Mouse (Mus musculus) C2C12 (cell line): ENCODE measurements around the gene Aff3. TPM values are rescaled to one million over a fixed set of nuclear protein-coding genes. Genes with fewer than 3 reads are reported as not detected.

Source experiments
- H3K27me3 ChIP-seq: one replicate; pipeline ENCODE4 v1.6.1; 2011; ENCODE audit not compliant: control insufficient read depth, insufficient read depth, insufficient read length
- H3K36me3 ChIP-seq: one replicate; pipeline ENCODE4 v1.6.1; 2011; ENCODE audit not compliant: control insufficient read depth, insufficient read depth
- H3K4me3 ChIP-seq: one replicate; pipeline ENCODE4 v1.5.1; 2011; ENCODE audit warnings: mild to moderate bottlenecking, control low read depth; ENCODE audit not compliant: poor library complexity, insufficient read depth, severe bottlenecking
- H3K79me2 ChIP-seq: one replicate; pipeline ENCODE4 v1.6.1; 2011; ENCODE audit not compliant: control insufficient read depth, insufficient read depth
- H3K79me3 ChIP-seq: one replicate; pipeline ENCODE4 v1.6.1; 2011; ENCODE audit warnings: low read depth, control low read depth
- H3ac ChIP-seq: one replicate; pipeline ENCODE3; 2011; ENCODE audit warnings: low read depth; ENCODE audit not compliant: control insufficient read depth, insufficient read length
- CEBPB ChIP-seq: IDR thresholded peaks from one replicate; pipeline ENCODE4 v1.6.1; 2011; ENCODE audit warnings: low read depth, mild to moderate bottlenecking, control low read depth, moderate library complexity
- CTCF ChIP-seq: IDR thresholded peaks from one replicate; pipeline ENCODE4 v1.5.1; 2011; ENCODE audit not compliant: control insufficient read depth, insufficient read depth, insufficient read length
- FOSL1 ChIP-seq: IDR thresholded peaks from one replicate; pipeline ENCODE4 v1.8.0; 2011; ENCODE audit warnings: mild to moderate bottlenecking, low read length; ENCODE audit not compliant: poor library complexity, insufficient read depth, severe bottlenecking
- MAX ChIP-seq: IDR thresholded peaks from one replicate; pipeline ENCODE4 v1.6.1; 2011; ENCODE audit warnings: mild to moderate bottlenecking, control low read depth
- MYOD1 ChIP-seq: IDR thresholded peaks from one replicate; pipeline ENCODE4 v1.6.1; 2011; ENCODE audit warnings: low read depth; ENCODE audit not compliant: control insufficient read depth, insufficient read length
- MYOG ChIP-seq: IDR thresholded peaks from one replicate; pipeline ENCODE4 v1.6.1; 2011; ENCODE audit not compliant: control insufficient read depth, insufficient read length; ENCODE audit errors: extremely low read depth
- USF1 ChIP-seq: IDR thresholded peaks from one replicate; pipeline ENCODE4 v1.6.1; 2011; ENCODE audit warnings: low read depth, mild to moderate bottlenecking, control low read depth, moderate library complexity
- polyA plus RNA-seq: library from polyadenylated mRNA; unstranded; fragments of >200 nt; fragmentation: generic; extraction: Trizol; gene quantifications from one replicate; pipeline ENCODE4 v1.2.1, GENCODE M21; 2012; ENCODE audit warnings: missing spikeins

The Aff3 gene
- polyA plus RNA-seq, 1 experiment: not detected

DNA sequence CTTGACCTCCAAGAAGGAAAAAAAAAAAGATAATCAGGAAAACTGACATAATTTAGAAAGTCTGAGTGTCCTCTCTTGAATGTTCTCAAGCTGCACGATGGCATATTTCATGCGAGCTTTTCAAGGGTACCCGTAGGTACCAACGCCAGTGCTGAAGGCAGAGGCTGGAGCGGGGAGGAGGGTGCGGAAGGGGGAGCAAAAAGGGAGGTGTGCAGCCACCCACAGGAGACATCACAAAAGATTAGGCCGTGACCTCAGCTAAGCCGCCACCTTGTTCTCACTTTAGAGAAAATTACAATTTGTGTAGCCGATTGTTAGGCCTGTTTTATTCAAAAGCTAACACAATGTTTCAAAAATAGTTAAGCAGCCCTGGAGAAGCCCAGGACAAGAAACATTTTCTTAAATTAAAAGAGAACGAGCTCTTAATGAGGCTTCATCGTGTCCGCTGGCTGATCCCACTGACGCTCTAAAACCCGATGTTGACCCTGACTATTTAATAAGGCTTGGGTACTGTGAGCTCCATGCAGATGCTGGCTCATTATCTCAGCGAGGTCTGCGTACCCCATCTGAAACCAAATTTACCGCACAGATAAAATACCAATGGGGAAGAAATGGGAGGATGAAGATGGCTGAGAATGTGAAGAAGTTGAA is 274.4 kb downstream of the Aff3 start:
- H3K79me3 ChIP-seq: no peaks in the 10 kb centered on the region
- TF ChIP-seq MYOG (no peak), FOSL1 (no peak)
- H3K4me3 ChIP-seq: no peak overlapping the region
- no peak overlapping the region for H3ac ChIP-seq
- no peaks in the 10 kb centered on the region for H3K79me2 ChIP-seq
- H3K27me3 ChIP-seq: peaks cover 26% of the 10 kb centered on the region
- H3K36me3 ChIP-seq: no peaks in the 10 kb centered on the region

DNA sequence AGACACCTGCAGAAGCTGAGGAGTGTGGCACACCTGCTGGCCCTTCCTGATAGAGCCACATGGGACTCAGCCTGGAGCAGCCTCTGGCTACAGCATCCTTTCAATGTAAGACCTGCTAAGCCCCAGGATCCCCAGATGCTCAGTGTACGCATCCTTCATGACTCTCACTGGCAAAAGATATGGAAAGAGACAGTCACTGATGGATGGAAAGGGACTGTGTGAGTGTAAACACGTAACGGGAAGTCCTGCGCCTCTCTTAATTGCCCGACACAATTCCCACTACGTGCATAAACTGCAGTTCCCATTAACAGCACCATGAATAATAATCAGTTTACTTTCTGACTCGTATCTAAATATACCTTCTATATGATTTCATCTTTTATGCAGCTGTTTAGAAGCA is 275.2 kb downstream of the Aff3 start:
- TF ChIP-seq MAX: no peak
- TF ChIP-seq MYOG: no peak
- no peak for TF ChIP-seq CTCF
- no peak for TF ChIP-seq MYOD1
- no peak for TF ChIP-seq FOSL1
- no peak for TF ChIP-seq CEBPB
- no peak for TF ChIP-seq USF1
- Histone ChIP-seq H3K4me3 (no peak overlapping the region), H3K36me3 (no peaks in the 10 kb centered on the region), H3K27me3 (peaks cover 26% of the 10 kb centered on the region), H3K79me2 (no peaks in the 10 kb centered on the region), H3ac (no peak overlapping the region), H3K79me3 (no peaks in the 10 kb centered on the region)

DNA sequence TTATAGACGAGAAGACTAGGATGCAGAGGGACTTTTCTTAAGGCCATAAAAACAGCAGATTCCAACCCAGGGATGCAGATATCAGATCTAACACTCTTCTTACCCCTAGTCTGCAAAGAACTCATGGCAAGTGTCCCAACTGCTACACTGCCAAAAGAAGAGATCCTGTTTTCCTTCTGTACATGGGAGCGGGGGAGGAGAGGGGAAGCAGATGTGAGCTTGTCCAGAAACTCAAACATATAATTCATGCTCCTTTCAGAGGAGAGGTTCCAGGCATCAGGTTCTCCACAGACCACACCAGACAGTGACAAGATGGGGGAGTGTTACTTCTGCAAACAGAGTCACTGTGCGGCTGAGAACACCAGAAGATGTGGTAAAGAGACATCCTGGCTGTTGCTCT is 276.3 kb downstream of the Aff3 start:
- H3K79me3 ChIP-seq: no peaks in the 10 kb centered on the region
- H3K4me3 ChIP-seq: no peak overlapping the region
- peaks cover 31% of the 10 kb centered on the region for H3K27me3 ChIP-seq
- no peak overlapping the region for H3ac ChIP-seq
- no peak for TF ChIP-seq FOSL1
- TF ChIP-seq MAX: no peak
- no peak for TF ChIP-seq MYOG
- TF ChIP-seq USF1: no peak
- no peak for TF ChIP-seq CTCF
- no peak for TF ChIP-seq CEBPB
- TF ChIP-seq MYOD1: no peak
- no peaks in the 10 kb centered on the region for H3K36me3 ChIP-seq
- no peaks in the 10 kb centered on the region for H3K79me2 ChIP-seq

- H3ac ChIP-seq: no peak overlapping the region
- no peaks in the 10 kb centered on the region for H3K79me3 ChIP-seq
- H3K27me3 ChIP-seq: peaks cover 31% of the 10 kb centered on the region
- H3K79me2 ChIP-seq: no peaks in the 10 kb centered on the region
- H3K4me3 ChIP-seq: no peak overlapping the region
- TF ChIP-seq MAX: no peak
- H3K36me3 ChIP-seq: no peaks in the 10 kb centered on the region
Measured at GRCm38 (mm10) chr1:38387438-38387837, 277.3 kb downstream of the Aff3 start.

DNA sequence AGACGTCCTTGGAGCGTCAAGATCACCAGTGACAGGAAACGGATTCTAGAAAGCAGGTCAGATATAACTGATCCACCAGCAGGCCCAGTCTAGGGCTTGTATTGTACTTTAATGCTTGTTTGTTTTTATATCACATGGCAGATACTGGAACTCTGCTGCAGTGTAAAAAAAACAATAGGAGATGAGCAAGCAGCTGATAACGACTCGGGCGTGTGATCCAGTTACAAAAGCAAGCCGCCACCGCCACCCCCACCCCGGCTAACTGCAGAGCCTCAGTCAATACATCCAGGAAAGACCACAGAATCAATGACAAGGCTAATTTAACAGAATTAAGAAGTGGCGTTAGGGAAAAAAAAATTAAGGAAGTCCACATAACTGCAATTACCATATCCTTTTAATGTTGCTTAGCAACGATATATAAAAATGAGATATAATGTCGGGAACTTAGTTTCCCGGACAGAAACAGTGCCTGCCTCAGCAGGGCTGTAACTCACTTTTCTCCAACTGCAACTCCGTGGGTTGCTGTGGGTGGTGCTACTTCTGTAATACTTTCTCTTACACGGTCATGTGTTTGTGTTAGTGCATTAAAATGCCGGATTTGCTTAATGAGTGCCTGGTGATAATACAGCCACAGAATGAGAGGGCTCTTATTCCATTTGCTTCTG is 280.2 kb downstream of the Aff3 start:
- H3K79me3 ChIP-seq: no peaks in the 10 kb centered on the region
- no peaks in the 10 kb centered on the region for H3K79me2 ChIP-seq
- H3K36me3 ChIP-seq: no peaks in the 10 kb centered on the region
- peaks cover 19% of the 10 kb centered on the region for H3K27me3 ChIP-seq
- H3ac ChIP-seq: no peak overlapping the region
- H3K4me3 ChIP-seq: no peak overlapping the region
- TF ChIP-seq MYOD1 (no peak), MYOG (no peak), CTCF (no peak), MAX (no peak), USF1 (no peak), CEBPB (no peak), FOSL1 (no peak)

DNA sequence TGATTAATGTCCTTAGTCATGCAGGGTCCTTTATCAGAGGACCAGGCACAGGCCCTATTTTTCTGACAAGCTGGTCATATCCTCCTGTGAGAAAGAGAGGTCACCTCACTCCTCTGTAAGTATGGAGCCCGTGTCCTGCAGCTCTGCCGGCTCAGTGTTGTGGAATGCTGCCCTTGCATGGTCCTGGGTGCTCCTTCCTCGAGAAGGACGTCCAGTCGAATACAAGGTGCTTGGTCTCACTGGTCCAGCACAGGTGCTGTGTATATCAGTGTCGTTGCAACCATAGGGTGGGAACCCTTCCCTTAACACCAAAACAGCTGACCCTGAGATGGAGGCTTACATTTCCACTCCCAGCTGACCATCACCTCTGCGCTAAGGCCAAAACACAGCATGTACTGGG is 280.7 kb downstream of the Aff3 start:
- H3ac ChIP-seq: no peak overlapping the region
- no peaks in the 10 kb centered on the region for H3K79me3 ChIP-seq
- peaks cover 13% of the 10 kb centered on the region for H3K27me3 ChIP-seq
- H3K36me3 ChIP-seq: no peaks in the 10 kb centered on the region
- TF ChIP-seq USF1 (no peak), MYOG (no peak), FOSL1 (no peak), MYOD1 (no peak), MAX (no peak), CTCF (no peak), CEBPB (no peak)
- no peaks in the 10 kb centered on the region for H3K79me2 ChIP-seq
- H3K4me3 ChIP-seq: no peak overlapping the region
